Mouse (Mus musculus): ENCODE measurements around the gene Cops9.

The Cops9 gene

GRCm38 (mm10) chr1:92641514-92642272 lies at the start of gene Cops9:
Gene Cops9, minus strand, starts transcription at chr1:92641985.
- DNase-seq, result peak; percentile 93 to 95

GRCm38 (mm10) chr1:92691166-92691844 lies 49.5 kb upstream of the Cops9 start:
- no peak for DNase-seq

DNA sequence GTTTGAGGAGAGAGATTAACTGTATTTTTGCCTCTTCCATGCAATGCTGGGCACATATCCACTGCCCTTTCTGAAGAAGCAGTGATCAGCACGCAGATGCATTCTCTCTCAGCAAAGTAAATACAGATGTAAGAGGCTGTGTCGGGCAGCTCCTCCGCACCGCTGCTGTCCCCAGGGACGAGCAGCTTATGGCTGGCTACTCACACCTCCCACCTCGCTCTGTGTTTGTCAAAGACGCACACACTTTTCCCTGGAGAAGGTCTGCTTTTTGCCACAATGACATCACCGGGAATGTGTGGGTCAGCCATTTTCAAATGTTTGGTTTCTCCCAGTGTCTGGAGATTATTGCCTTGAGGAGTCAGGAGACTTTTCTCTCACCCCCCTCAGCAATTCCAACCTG lies 45.2 kb upstream of the Cops9 start:
- DNase-seq, result no peak

DNA sequence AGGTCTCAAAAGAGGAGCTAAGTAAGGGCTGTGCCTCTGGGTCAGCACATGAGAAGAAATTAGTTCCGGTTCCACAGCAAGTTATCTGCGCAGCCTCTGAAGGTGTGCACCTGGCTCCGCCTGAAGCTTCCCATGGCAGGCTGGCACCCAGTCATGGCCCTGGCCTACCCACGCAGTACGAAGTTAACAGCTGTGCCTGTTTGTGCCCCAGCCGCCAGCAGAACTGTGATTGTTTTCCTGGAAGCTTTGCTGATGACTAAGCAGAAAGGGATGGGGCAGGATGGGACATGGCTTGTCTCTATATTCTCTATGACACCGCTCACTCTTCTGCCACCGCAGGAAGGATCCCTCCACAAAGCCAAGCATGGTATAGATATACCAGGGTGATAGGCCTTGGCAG lies 41.4 kb upstream of the Cops9 start:
- no peak for DNase-seq

- peak in 1 of 2 experiments; percentile 30 for DNase-seq
These were observed 39.2 kb upstream of the Cops9 start for GRCm38 (mm10) chr1:92680668-92681603.

- no peak for DNase-seq
These were observed 37.0 kb upstream of the Cops9 start for GRCm38 (mm10) chr1:92678757-92679156.

GRCm38 (mm10) chr1:92676676-92676975 lies 34.8 kb upstream of the Cops9 start:
- no peak for DNase-seq

DNA sequence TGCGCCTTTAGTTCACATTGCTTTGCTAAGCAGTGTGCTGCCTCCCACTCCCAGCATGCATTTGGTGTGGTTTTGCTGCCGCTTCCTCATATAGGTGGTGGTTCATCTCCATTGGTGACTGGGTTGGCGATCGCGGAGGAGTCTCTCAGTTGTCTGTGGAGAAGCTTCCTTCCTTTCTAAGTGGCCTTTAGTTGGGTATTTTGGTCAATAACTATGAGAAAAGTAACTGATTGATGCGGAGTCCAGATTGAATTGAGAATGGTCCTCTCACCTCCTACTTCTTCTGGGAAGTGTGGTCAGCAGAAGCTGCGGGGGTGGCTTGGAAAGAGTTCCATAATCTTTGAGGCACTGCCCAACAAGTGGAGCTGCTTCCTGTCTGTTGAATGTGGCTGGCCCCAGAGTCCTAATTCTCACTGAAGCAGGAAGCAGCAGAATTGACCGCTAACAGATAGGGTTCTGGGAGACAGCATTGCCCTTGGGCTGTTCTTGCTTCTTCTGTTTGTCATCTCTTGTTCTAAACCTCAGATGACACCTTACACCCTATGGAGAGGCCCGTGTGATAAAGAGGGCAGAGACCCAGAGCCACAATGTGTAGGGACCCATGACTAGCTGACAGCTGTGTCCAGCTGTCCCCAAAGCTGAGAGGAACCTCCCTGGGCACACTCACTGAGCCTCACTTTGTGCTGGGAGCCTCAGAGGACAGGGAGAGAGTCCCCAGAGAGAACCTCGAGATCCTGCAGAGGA lies 34.3 kb upstream of the Cops9 start:
- DNase-seq, result no peak

GRCm38 (mm10) chr1:92673258-92673782 lies 31.5 kb upstream of the Cops9 start:
- no peak for DNase-seq

DNA sequence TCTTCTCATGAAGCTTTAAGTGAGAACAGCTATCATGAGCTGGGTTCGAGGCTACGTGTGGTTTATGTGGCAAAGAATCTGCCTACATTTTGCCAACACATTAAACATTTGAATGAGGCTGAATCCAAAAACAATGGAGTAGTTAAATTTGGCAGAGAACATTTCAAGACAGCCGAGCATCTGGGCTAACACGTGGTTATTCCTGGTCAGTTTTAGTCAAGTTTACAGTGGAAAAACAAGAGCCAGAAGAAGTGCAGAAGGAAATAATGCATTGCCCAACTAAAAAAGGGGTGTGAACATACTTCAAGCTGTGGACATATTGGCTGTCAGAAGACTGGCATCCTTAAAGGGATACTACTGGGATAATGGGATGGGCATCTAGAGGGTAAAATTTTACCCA lies 29.5 kb upstream of the Cops9 start:
- no peak for DNase-seq

GRCm38 (mm10) chr1:92669430-92669829 lies 27.6 kb upstream of the Cops9 start:
- no peak for DNase-seq

- peak; percentile 53 to 77 for DNase-seq
These were observed 25.3 kb upstream of the Cops9 start for GRCm38 (mm10) chr1:92667106-92667505.

GRCm38 (mm10) chr1:92659392-92659791 lies 17.6 kb upstream of the Cops9 start:
- no peak for DNase-seq

DNA sequence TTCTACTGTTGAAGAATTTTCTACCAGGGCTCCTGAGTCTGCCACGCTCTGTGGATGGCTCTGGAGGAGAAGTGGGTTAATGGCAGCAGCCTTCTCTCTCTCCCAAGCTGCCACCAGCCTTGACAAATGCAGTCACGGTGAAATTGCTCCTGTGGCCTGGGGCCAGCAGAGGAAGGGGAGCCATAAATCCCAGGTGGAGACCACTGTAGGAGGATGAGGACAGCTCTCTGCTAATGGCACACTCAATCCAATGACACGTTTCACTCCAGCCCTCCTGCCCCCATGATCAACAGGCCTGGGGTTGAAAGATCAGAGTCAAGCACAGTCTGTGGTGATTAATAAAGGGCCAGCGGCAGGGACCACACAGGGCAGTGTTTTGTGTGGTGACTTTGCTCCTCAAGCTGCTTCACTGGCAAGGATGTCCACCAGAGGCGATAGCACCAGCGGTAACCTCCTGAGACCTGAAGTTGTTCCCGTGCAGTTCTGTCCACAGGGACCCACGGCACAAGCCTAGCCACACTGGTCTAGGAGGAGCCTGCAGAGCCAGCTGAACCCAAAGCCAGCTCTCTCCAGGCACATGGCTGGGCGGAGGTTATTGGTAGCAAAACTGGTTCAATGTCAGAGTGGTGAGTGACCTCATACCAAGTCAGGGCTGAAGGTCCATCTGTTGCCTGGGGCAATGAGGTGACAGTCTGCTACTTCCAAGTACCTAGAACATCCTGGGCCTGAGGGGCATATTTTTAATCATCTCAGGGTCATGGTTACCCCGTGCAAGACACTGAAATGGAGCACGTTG lies 15.4 kb upstream of the Cops9 start:
- no peak for DNase-seq

- DNase-seq, result no peak
These were observed 12.9 kb upstream of the Cops9 start for GRCm38 (mm10) chr1:92654676-92655075.

GRCm38 (mm10) chr1:92653179-92653578 lies 11.4 kb upstream of the Cops9 start:
- no peak for DNase-seq

- no peak for DNase-seq
These were observed 9.7 kb upstream of the Cops9 start for GRCm38 (mm10) chr1:92651467-92651866.

DNA sequence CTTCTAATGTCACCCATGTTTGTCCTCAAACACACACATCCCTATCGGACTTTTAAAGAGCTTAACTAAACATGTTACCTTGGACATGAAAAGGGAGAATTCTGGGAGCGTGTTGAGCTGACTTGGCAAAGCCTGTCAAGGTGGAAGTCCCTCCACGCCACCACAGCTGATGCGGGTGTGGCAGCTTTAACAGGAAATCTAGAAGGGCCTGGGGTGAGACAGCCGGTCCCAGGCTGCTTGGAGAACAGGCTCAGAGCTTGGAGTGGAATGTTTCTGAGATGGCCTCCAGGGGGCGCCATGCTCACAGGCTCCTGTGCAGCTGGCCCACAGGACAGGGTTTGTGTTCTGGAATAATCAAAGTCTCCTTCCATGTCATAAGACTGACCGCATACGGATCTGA lies 6.9 kb upstream of the Cops9 start, which contains the start of gene Otos:
Gene Otos, minus strand, starts transcription at position 169 of the 400 bp plus-strand sequence.
- DNase-seq, result peak; percentile 81 to 86

DNA sequence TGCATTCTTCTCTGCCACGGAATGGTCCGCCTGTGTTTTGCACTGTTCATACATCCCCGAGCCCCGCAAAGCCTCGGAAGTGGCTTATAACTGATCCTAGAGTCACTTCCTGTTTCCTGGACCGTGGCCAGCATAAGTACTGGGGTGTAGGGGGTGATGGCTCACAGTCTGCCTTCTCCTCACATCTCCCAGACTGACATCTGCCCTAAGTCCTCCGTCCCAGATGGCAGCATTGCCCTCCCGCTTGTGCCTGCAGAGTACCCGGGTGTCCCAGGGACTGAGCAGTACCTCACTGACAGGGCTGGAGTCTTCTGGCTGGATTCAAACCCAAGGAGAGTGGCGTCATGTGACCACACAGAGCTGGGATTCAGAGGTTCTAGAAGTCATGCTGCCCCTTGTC lies 6.4 kb upstream of the Cops9 start:
- no peak for DNase-seq

- peak; percentile 81 to 87 for DNase-seq
These were observed 6.0 kb upstream of the Cops9 start for GRCm38 (mm10) chr1:92647752-92648151.

DNA sequence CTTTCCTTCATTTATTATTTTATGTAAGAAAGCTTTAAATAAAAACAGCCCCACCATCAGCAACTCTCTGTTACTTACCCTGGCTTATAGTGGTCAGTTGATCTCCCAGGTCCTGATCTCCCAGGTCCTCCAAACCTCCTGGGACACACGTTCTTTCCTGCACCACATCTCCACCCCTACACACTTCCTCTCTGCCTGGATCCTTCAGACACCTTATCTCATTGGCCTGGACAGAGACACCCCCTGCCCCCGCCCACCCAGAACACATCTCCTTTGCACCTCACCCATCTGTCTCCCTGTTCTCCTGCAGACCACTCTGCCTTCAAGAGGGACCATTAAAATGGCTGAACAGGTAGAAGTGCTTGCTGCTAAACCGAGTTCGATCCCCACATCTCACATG lies 5.2 kb upstream of the Cops9 start:
- DNase-seq, result no peak

GRCm38 (mm10) chr1:92646601-92647000 lies 4.8 kb upstream of the Cops9 start:
- no peak for DNase-seq

All from cerebellum, postnatal 25 days (tissue).